Mouse (Mus musculus) spleen, postnatal 14 days (tissue): ENCODE results near the gene Dhrs7c.

Experiments
- DNase-seq, 2 experiments: peaks; one replicate each; pipeline ENCODE4 v3.0.0; 2021 to 2022; ENCODE audit warnings: low spot score in 2 of 2

Gene Dhrs7c

GRCm38 (mm10) chr11:67839810-67840209 is 41.8 kb downstream of the Dhrs7c start:
- DNase-seq: no peak

- DNase-seq: no peak
These were observed 47.2 kb downstream of the Dhrs7c start for GRCm38 (mm10) chr11:67845193-67845592.

- no peak for DNase-seq
These were observed 53.8 kb downstream of the Dhrs7c start for GRCm38 (mm10) chr11:67851770-67852169.

GRCm38 (mm10) chr11:67853996-67854395 is 56.0 kb downstream of the Dhrs7c start:
- no peak for DNase-seq

- no peak for DNase-seq
These were observed 57.0 kb downstream of the Dhrs7c start for GRCm38 (mm10) chr11:67855035-67855434.

- DNase-seq: no peak
These were observed 60.5 kb downstream of the Dhrs7c start for GRCm38 (mm10) chr11:67858518-67858917.

- DNase-seq: no peak
These were observed 62.9 kb downstream of the Dhrs7c start for GRCm38 (mm10) chr11:67860743-67861398.

GRCm38 (mm10) chr11:67861399-67861838 is 63.4 kb downstream of the Dhrs7c start:
- no peak for DNase-seq

GRCm38 (mm10) chr11:67865100-67865499 is 67.1 kb downstream of the Dhrs7c start:
- no peak for DNase-seq
